Mouse (Mus musculus) macrophage (primary cell): Measurements from ENCODE around the gene Mdm2. TPM values are rescaled to one million over a fixed set of nuclear protein-coding genes. Genes with fewer than 3 reads are reported as not detected.
"Not testable (repeated sequence)": the region's sequence is repeated elsewhere in the genome, so short reads cannot be mapped to it uniquely, and the experiment has no call there.

ENCODE experiments used
- H3K27ac ChIP-seq: fragments of 350-480 bp; formaldehyde crosslinking; 2 replicates; pipeline ENCODE4 v1.9.0; 2021
- H3K36me3 ChIP-seq: fragments of 350-480 bp; formaldehyde crosslinking; 2 replicates; pipeline ENCODE4 v1.9.0; 2021; ENCODE audit errors: inconsistent target
- H3K4me3 ChIP-seq: fragments of 350-480 bp; formaldehyde crosslinking; 2 replicates; pipeline ENCODE4 v1.9.0; 2021; ENCODE audit errors: inconsistent target
- H3K79me2 ChIP-seq: fragments of 350-480 bp; formaldehyde crosslinking; 2 replicates; pipeline ENCODE4 v1.9.0; 2021; ENCODE audit errors: inconsistent target
- WGBS: methylation state at CpG from one replicate; pipeline ENCODE4 v1.1.7; 2026; ENCODE audit warnings: inconsistent platforms; ENCODE audit not compliant: missing documents; 5-methylcytosine and 5-hydroxymethylcytosine counted together
- polyA plus RNA-seq: library from polyadenylated mRNA; stranded (reverse); fragments of 250-400 nt; gene quantifications from 3 replicates; pipeline ENCODE4 v1.2.4, GENCODE M21; 2018; ENCODE audit warnings: inconsistent platforms

Mdm2 gene
- polyA plus RNA-seq, 1 experiment from 2014 or later = 84.1 TPM

GRCm38 (mm10) chr10:117742618-117743017 lies 32.1 kb upstream of the Mdm2 start:
- H3K27ac ChIP-seq = no peak overlapping the region
- 89% methylated on average over 4 of the region's 4 CpGs for WGBS
- H3K79me2 ChIP-seq = no peaks in the 10 kb centered on the region; the same call in 1 of the 2 replicates
- no peak overlapping the region for H3K4me3 ChIP-seq
- H3K36me3 ChIP-seq = peaks cover 10% of the 10 kb centered on the region; the same call in 1 of the 2 replicates

GRCm38 (mm10) chr10:117741698-117742475 lies 31.3 kb upstream of the Mdm2 start:
- H3K79me2 ChIP-seq = no peaks in the 10 kb centered on the region; the same call in 1 of the 2 replicates
- no peak overlapping the region for H3K4me3 ChIP-seq
- H3K27ac ChIP-seq = no peak overlapping the region
- H3K36me3 ChIP-seq = peaks cover 10% of the 10 kb centered on the region; the same call in 1 of the 2 replicates
- 97% methylated on average over 15 of the region's 15 CpGs for WGBS

- no peaks in the 10 kb centered on the region; the same call in 1 of the 2 replicates for H3K79me2 ChIP-seq
- no peak overlapping the region for H3K27ac ChIP-seq
- peaks cover 10% of the 10 kb centered on the region; the same call in 1 of the 2 replicates for H3K36me3 ChIP-seq
- WGBS = 90% methylated on average over 9 of the region's 9 CpGs
- H3K4me3 ChIP-seq = no peak overlapping the region
Observed at GRCm38 (mm10) chr10:117740921-117741320, 30.4 kb upstream of the Mdm2 start.

- H3K27ac ChIP-seq = no peak overlapping the region
- peaks cover 10% of the 10 kb centered on the region; the same call in 1 of the 2 replicates for H3K36me3 ChIP-seq
- no peaks in the 10 kb centered on the region; the same call in 1 of the 2 replicates for H3K79me2 ChIP-seq
- 95% methylated on average over 10 of the region's 10 CpGs for WGBS
- H3K4me3 ChIP-seq = no peak overlapping the region
Observed at GRCm38 (mm10) chr10:117740171-117740570, 29.6 kb upstream of the Mdm2 start.

- Histone ChIP-seq H3K79me2 (no peaks in the 10 kb centered on the region), H3K36me3 (peaks cover 10% of the 10 kb centered on the region; the same call in 1 of the 2 replicates), H3K4me3 (no peak overlapping the region), H3K27ac (no peak overlapping the region)
- WGBS = 95% methylated on average over 6 of the region's 6 CpGs
Observed at GRCm38 (mm10) chr10:117739648-117739948, 29.0 kb upstream of the Mdm2 start.

GRCm38 (mm10) chr10:117738928-117739647 lies 28.5 kb upstream of the Mdm2 start:
- WGBS = 95% methylated on average over 15 of the region's 15 CpGs
- H3K4me3 ChIP-seq = no peak overlapping the region
- no peak overlapping the region for H3K27ac ChIP-seq
- peaks cover 10% of the 10 kb centered on the region; the same call in 1 of the 2 replicates for H3K36me3 ChIP-seq
- H3K79me2 ChIP-seq = no peaks in the 10 kb centered on the region

- peaks cover 10% of the 10 kb centered on the region; the same call in 1 of the 2 replicates for H3K36me3 ChIP-seq
- no peak overlapping the region for H3K27ac ChIP-seq
- 94% methylated on average over 13 of the region's 13 CpGs for WGBS
- no peak overlapping the region for H3K4me3 ChIP-seq
- H3K79me2 ChIP-seq = no peaks in the 10 kb centered on the region
Observed at GRCm38 (mm10) chr10:117738140-117738921, 27.8 kb upstream of the Mdm2 start.

- 97% methylated on average over 8 of the region's 8 CpGs for WGBS
- H3K36me3 ChIP-seq, H3K4me3 ChIP-seq, H3K27ac ChIP-seq, H3K79me2 ChIP-seq: not testable (repeated sequence)
Observed at GRCm38 (mm10) chr10:117737498-117737897, 26.9 kb upstream of the Mdm2 start.

GRCm38 (mm10) chr10:117737075-117737474 lies 26.5 kb upstream of the Mdm2 start:
- no peak overlapping the region for H3K4me3 ChIP-seq
- 81% methylated on average over 4 of the region's 4 CpGs for WGBS
- H3K27ac ChIP-seq = no peak overlapping the region
- peaks cover 10% of the 10 kb centered on the region; the same call in 1 of the 2 replicates for H3K36me3 ChIP-seq
- no peaks in the 10 kb centered on the region for H3K79me2 ChIP-seq

GRCm38 (mm10) chr10:117736573-117736972 lies 26.0 kb upstream of the Mdm2 start:
- 93% methylated on average over 5 of the region's 5 CpGs for WGBS
- Histone ChIP-seq H3K79me2 (no peaks in the 10 kb centered on the region), H3K27ac (no peak overlapping the region), H3K36me3 (peaks cover 10% of the 10 kb centered on the region; the same call in 1 of the 2 replicates), H3K4me3 (no peak overlapping the region)

- WGBS = 95% methylated on average over 7 of the region's 12 CpGs
Observed at GRCm38 (mm10) chr10:117735396-117735795, 24.8 kb upstream of the Mdm2 start.

GRCm38 (mm10) chr10:117734104-117734852 lies 23.7 kb upstream of the Mdm2 start:
- H3K79me2 ChIP-seq, H3K27ac ChIP-seq, H3K4me3 ChIP-seq, H3K36me3 ChIP-seq: not testable (repeated sequence)
- WGBS = 88% methylated on average over 5 of the region's 10 CpGs

More at GRCm38 (mm10) chr10:117735396-117735795, 24.8 kb upstream of the Mdm2 start:
- H3K36me3 ChIP-seq, H3K4me3 ChIP-seq, H3K79me2 ChIP-seq, H3K27ac ChIP-seq: not testable (repeated sequence)

GRCm38 (mm10) chr10:117733626-117734025 lies 23.1 kb upstream of the Mdm2 start:
- not testable (repeated sequence) for H3K27ac ChIP-seq, H3K4me3 ChIP-seq, H3K79me2 ChIP-seq, H3K36me3 ChIP-seq
- WGBS = 95% methylated on average over 4 of the region's 8 CpGs
